Mouse (Mus musculus): Measurements from ENCODE around the gene Tbk1. TPM values are rescaled to one million over a fixed set of nuclear protein-coding genes. Genes with fewer than 3 reads are reported as not detected.
A peak's percentile ranks its signal among the peaks of the same experiment; 100 is the strongest.

The Tbk1 gene
- polyA plus RNA-seq (2015; fragmentation: Nextera tagmentation; extraction: Ambion mirVana) = 31.1 and 32.5 TPM in 2 replicates

- WGBS = under 1% methylated on average over 52 of the region's 58 CpGs
- ATAC-seq (ENCODE audit: insufficient number of reproducible peaks, low FRiP score, low TSS enrichment, low read depth) = peak; percentile 95
- Histone ChIP-seq H3K27ac (peak within 1 kb of the TSS; percentile 82), H3K4me2 (peak within 1 kb of the TSS; percentile 63), H3K36me3 (peaks cover 44% of the 10 kb centered on the region), H3K27me3 (no peaks in the 10 kb centered on the region), H3K4me3 (peak within 1 kb of the TSS; percentile 85), H3K4me1 (peaks cover 11% of the 10 kb centered on the region; the same call in 1 of the 2 replicates), H3K9ac (peak within 1 kb of the TSS; percentile 87), H3K9me3 (no peaks in the 10 kb centered on the region)
These were observed at the start of gene Tbk1 for GRCm38 (mm10) chr10:121586675-121587370. Gene Tbk1 (minus strand): TSS chr10:121586787.

GRCm38 (mm10) chr10:121636276-121636675 lies 49.7 kb upstream of the Tbk1 start:
- Histone ChIP-seq H3K27ac (no peak overlapping the region), H3K9ac (no peak overlapping the region), H3K36me3 (no peaks in the 10 kb centered on the region), H3K27me3 (peaks cover 5% of the 10 kb centered on the region), H3K4me3 (no peak overlapping the region), H3K9me3 (no peaks in the 10 kb centered on the region), H3K4me2 (no peak overlapping the region), H3K4me1 (peaks cover 5% of the 10 kb centered on the region; the same call in 1 of the 2 replicates)
- no peak for ATAC-seq (ENCODE audit: insufficient number of reproducible peaks, low FRiP score, low TSS enrichment, low read depth)
- 85% methylated on average over 6 of the region's 6 CpGs for WGBS

GRCm38 (mm10) chr10:121634159-121634558 lies 47.6 kb upstream of the Tbk1 start:
- Histone ChIP-seq H3K27me3 (no peaks in the 10 kb centered on the region), H3K4me1 (no peaks in the 10 kb centered on the region), H3K9ac (no peak overlapping the region), H3K4me3 (no peak overlapping the region), H3K36me3 (no peaks in the 10 kb centered on the region), H3K9me3 (no peaks in the 10 kb centered on the region), H3K4me2 (no peak overlapping the region), H3K27ac (no peak overlapping the region)
- ATAC-seq (ENCODE audit: insufficient number of reproducible peaks, low FRiP score, low TSS enrichment, low read depth) = no peak
- 44% methylated on average over 1 of the region's 1 CpGs for WGBS

DNA sequence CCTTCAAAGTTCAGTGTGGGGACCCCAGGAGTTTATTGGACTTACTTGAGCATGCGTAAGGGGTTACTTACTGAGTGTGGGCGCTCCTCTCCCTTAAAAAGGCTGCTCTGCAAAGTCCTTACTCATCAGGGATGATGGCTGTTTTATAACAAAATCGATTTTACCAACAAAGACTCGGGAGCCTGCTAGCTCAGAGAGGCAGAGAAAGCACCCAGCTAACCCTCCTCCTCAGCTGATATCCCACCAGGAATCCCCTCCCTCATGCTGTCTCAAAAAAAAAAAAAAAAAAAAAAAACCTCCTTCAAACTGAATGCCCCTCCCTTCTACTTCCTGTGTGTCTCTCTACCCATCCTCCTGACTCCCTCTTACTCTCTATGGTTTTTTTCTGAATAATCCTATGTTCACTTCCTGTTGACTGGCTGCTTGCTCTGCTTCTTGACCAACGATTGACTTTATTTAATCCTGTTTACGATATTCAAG lies 42.0 kb upstream of the Tbk1 start:
- H3K27me3 ChIP-seq = no peaks in the 10 kb centered on the region
- no peak overlapping the region for H3K27ac ChIP-seq
- H3K4me3 ChIP-seq = no peak overlapping the region
- peaks cover 9% of the 10 kb centered on the region for H3K4me1 ChIP-seq
- ATAC-seq (ENCODE audit: insufficient number of reproducible peaks, low FRiP score, low TSS enrichment, low read depth) = no peak
- WGBS = 84% methylated on average over 6 of the region's 6 CpGs
- no peak overlapping the region for H3K4me2 ChIP-seq
- H3K36me3 ChIP-seq = no peaks in the 10 kb centered on the region
- no peak overlapping the region for H3K9ac ChIP-seq
- no peaks in the 10 kb centered on the region for H3K9me3 ChIP-seq

- Histone ChIP-seq H3K9me3 (no peaks in the 10 kb centered on the region), H3K4me1 (peaks cover 9% of the 10 kb centered on the region), H3K4me2 (peak overlapping the region; percentile 61; the same call in 1 of the 2 replicates), H3K4me3 (peak overlapping the region; percentile 80; the same call in 1 of the 2 replicates), H3K9ac (no peak overlapping the region), H3K36me3 (peaks cover 4% of the 10 kb centered on the region), H3K27ac (no peak overlapping the region), H3K27me3 (no peaks in the 10 kb centered on the region)
- 82% methylated on average over 10 of the region's 10 CpGs for WGBS
- ATAC-seq (ENCODE audit: insufficient number of reproducible peaks, low FRiP score, low TSS enrichment, low read depth) = no peak
These were observed 40.7 kb upstream of the Tbk1 start for GRCm38 (mm10) chr10:121627216-121627852.

GRCm38 (mm10) chr10:121626186-121626882 lies 39.7 kb upstream of the Tbk1 start, which contains the start of gene Xpot:
Gene Xpot (minus strand): TSS chr10:121626332.
- peak within 1 kb of the TSS; percentile 80 for H3K4me3 ChIP-seq
- peak within 1 kb of the TSS; percentile 97 for H3K27ac ChIP-seq
- WGBS = under 1% methylated on average over 69 of the region's 70 CpGs
- no peaks in the 10 kb centered on the region for H3K27me3 ChIP-seq
- H3K9me3 ChIP-seq = no peaks in the 10 kb centered on the region
- peak; percentile 100 for ATAC-seq (ENCODE audit: insufficient number of reproducible peaks, low FRiP score, low TSS enrichment, low read depth)
- peaks cover 9% of the 10 kb centered on the region for H3K4me1 ChIP-seq
- peak within 1 kb of the TSS; percentile 61 for H3K4me2 ChIP-seq
- H3K36me3 ChIP-seq = peaks cover 14% of the 10 kb centered on the region
- H3K9ac ChIP-seq = peak within 1 kb of the TSS; percentile 80

DNA sequence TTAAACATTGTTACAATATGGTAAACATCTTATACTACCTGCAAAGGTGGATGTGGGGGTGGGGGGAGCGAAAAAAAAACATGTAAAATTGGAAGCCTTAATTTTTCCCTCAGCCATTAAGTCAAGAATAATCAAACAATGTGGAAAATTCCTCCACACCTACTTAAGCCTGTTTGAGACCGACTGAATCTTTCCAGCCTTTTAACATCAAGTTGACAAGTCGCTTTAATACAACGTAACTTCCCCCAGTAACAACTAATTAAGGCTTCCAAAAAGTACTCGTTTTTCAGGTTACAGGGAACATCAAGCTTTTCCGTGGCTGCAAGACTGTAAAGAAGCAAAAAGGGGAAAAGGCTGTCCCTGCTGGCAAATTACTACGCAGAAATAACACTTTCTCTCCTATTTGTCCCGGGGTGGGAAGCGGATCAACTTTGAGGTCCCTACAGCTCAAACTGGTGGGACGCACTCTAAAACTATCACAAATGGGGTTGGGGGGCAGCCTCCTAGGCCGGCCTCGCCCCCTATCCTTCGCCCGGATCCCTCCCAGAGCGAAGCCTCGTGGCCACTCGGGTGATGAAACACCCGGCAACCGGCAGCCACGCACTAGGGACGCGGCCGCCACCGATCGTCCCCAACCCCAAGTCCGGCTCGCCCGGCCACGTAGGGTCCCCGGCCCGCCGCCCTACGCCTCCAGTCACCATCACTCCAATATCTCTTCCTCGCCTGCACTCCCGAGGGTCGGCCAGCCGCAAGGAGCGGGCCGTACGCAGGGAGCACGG lies 39.0 kb upstream of the Tbk1 start:
- Histone ChIP-seq H3K9ac (peak overlapping the region; percentile 80), H3K4me3 (peak overlapping the region; percentile 80), H3K27me3 (no peaks in the 10 kb centered on the region), H3K27ac (peak overlapping the region; percentile 97), H3K4me2 (peak overlapping the region; percentile 61), H3K4me1 (peaks cover 9% of the 10 kb centered on the region), H3K36me3 (peaks cover 19% of the 10 kb centered on the region), H3K9me3 (no peaks in the 10 kb centered on the region)
- WGBS = under 1% methylated on average over 41 of the region's 41 CpGs
- ATAC-seq (ENCODE audit: insufficient number of reproducible peaks, low FRiP score, low TSS enrichment, low read depth) = peak; percentile 26

GRCm38 (mm10) chr10:121625006-121625405 lies 38.4 kb upstream of the Tbk1 start:
- Histone ChIP-seq H3K36me3 (peaks cover 25% of the 10 kb centered on the region), H3K9me3 (no peaks in the 10 kb centered on the region), H3K27ac (no peak overlapping the region), H3K4me1 (peaks cover 9% of the 10 kb centered on the region), H3K9ac (peak overlapping the region; percentile 80), H3K4me3 (peak overlapping the region; percentile 80), H3K27me3 (no peaks in the 10 kb centered on the region), H3K4me2 (peak overlapping the region; percentile 61)
- 12% methylated on average over 9 of the region's 9 CpGs for WGBS
- no peak for ATAC-seq (ENCODE audit: insufficient number of reproducible peaks, low FRiP score, low TSS enrichment, low read depth)

DNA sequence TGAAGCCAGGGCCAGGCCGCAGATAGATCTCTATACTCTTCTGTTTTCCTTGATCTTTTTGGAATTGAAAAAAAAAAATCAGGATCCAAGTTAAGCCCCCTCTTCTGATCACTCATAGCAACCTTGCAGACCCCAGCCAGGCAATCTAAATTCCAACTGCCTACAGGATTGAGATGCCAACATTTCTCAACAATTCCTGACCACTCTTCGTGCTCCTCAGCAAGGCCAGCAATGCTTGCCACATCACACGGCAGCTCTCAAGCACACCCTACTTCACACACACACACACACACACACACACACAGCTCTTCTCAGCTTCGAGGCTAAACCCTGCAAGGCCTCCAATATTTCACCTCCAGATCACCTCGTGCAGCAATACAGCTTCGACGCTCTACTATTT lies 37.1 kb upstream of the Tbk1 start:
- Histone ChIP-seq H3K36me3 (peaks cover 35% of the 10 kb centered on the region), H3K9ac (no peak overlapping the region), H3K4me2 (no peak overlapping the region), H3K9me3 (no peaks in the 10 kb centered on the region), H3K4me3 (no peak overlapping the region), H3K27ac (no peak overlapping the region), H3K27me3 (no peaks in the 10 kb centered on the region), H3K4me1 (peaks cover 9% of the 10 kb centered on the region)
- WGBS = 84% methylated on average over 7 of the region's 7 CpGs
- no peak for ATAC-seq (ENCODE audit: insufficient number of reproducible peaks, low FRiP score, low TSS enrichment, low read depth)

DNA sequence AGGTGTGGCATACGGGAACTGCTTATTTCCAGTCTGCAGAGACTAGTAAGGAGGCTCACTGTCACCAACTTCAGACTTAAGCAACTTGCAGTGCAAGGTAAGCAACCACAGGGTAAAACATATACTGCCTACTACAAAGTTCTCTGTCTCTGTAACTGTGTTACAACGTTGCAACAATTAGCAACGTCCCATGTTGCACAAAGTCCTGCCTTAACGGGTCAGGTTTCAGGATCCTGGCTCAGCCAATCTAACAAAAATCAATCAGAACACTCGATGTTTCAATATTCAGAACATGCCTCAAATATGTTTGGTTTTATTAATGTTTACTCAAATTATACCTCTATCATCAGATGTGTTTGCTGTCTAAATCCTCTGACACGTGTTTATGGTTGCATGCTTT lies 35.8 kb upstream of the Tbk1 start:
- no peak for ATAC-seq (ENCODE audit: insufficient number of reproducible peaks, low FRiP score, low TSS enrichment, low read depth)
- Histone ChIP-seq H3K27ac (no peak overlapping the region), H3K9me3 (no peaks in the 10 kb centered on the region), H3K36me3 (peaks cover 47% of the 10 kb centered on the region), H3K4me1 (peaks cover 9% of the 10 kb centered on the region), H3K4me3 (no peak overlapping the region), H3K9ac (no peak overlapping the region), H3K27me3 (no peaks in the 10 kb centered on the region), H3K4me2 (no peak overlapping the region)
- 81% methylated on average over 6 of the region's 6 CpGs for WGBS

DNA sequence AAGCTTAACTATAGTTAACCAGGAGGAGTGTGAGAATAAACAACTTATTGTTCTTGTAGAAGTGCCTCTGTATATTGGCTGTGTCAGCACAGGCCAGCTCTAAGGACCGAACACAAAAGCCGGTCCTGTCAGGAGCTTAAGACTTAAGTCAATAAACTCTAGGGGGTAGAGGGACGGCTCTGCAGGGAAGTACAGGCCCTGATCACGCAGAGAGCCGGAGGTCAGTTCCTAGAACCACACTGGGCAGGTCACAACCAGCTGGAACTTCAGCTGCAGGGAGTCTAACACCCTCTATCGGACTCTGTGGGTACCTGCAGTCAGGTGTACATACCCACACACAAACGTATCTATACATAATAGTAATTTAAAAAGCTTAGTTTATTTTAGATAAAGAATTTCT lies 29.3 kb upstream of the Tbk1 start:
- Histone ChIP-seq H3K27me3 (no peaks in the 10 kb centered on the region), H3K27ac (no peak overlapping the region), H3K36me3 (peaks cover 88% of the 10 kb centered on the region), H3K4me1 (no peaks in the 10 kb centered on the region), H3K9me3 (no peaks in the 10 kb centered on the region), H3K9ac (no peak overlapping the region), H3K4me3 (no peak overlapping the region), H3K4me2 (no peak overlapping the region)
- ATAC-seq (ENCODE audit: insufficient number of reproducible peaks, low FRiP score, low TSS enrichment, low read depth) = no peak
- WGBS = 79% methylated on average over 7 of the region's 7 CpGs
